Mouse (Mus musculus): Measurements from ENCODE around the gene Mllt3.

Mllt3 gene

GRCm38 (mm10) chr4:87880297-87880696, 152.9 kb downstream of the Mllt3 start:
- no peak for DNase-seq (ENCODE audit: low spot score in 2 of 2)

GRCm38 (mm10) chr4:87878701-87879100, 154.5 kb downstream of the Mllt3 start:
- no peak for DNase-seq (ENCODE audit: low spot score in 2 of 2)

- no peak for DNase-seq (ENCODE audit: low spot score in 2 of 2)
These were observed 162.6 kb downstream of the Mllt3 start for GRCm38 (mm10) chr4:87870563-87870962.

- no peak for DNase-seq (ENCODE audit: low spot score in 2 of 2)
These were observed 166.6 kb downstream of the Mllt3 start for GRCm38 (mm10) chr4:87866564-87866963.

- no peak for DNase-seq (ENCODE audit: low spot score in 2 of 2)
These were observed 167.3 kb downstream of the Mllt3 start for GRCm38 (mm10) chr4:87865848-87866247.

GRCm38 (mm10) chr4:87865041-87865440, 168.1 kb downstream of the Mllt3 start:
- no peak for DNase-seq (ENCODE audit: low spot score in 2 of 2)

- no peak for DNase-seq (ENCODE audit: low spot score in 2 of 2)
These were observed 170.0 kb downstream of the Mllt3 start for GRCm38 (mm10) chr4:87863212-87863611.

- no peak for DNase-seq (ENCODE audit: low spot score in 2 of 2)
These were observed 172.4 kb downstream of the Mllt3 start for GRCm38 (mm10) chr4:87860723-87861122.

GRCm38 (mm10) chr4:87859148-87859547, 174.0 kb downstream of the Mllt3 start:
- DNase-seq (ENCODE audit: low spot score in 2 of 2): no peak

GRCm38 (mm10) chr4:87857982-87858381, 175.2 kb downstream of the Mllt3 start:
- DNase-seq (ENCODE audit: low spot score in 2 of 2): no peak

GRCm38 (mm10) chr4:87852461-87852860, 180.7 kb downstream of the Mllt3 start:
- DNase-seq (ENCODE audit: low spot score in 2 of 2): no peak

GRCm38 (mm10) chr4:87850051-87850450, 183.1 kb downstream of the Mllt3 start:
- DNase-seq (ENCODE audit: low spot score in 2 of 2): no peak

GRCm38 (mm10) chr4:87844668-87845210, 188.4 kb downstream of the Mllt3 start:
- DNase-seq (ENCODE audit: low spot score in 2 of 2): no peak

- DNase-seq (ENCODE audit: low spot score in 2 of 2): no peak
These were observed 192.8 kb downstream of the Mllt3 start for GRCm38 (mm10) chr4:87840210-87840910.

- no peak for DNase-seq (ENCODE audit: low spot score in 2 of 2)
These were observed 194.4 kb downstream of the Mllt3 start for GRCm38 (mm10) chr4:87838716-87839115.

- DNase-seq (ENCODE audit: low spot score in 2 of 2): no peak
These were observed 195.4 kb downstream of the Mllt3 start for GRCm38 (mm10) chr4:87837471-87838361.

- no peak for DNase-seq (ENCODE audit: low spot score in 2 of 2)
These were observed 196.9 kb downstream of the Mllt3 start for GRCm38 (mm10) chr4:87836257-87836656.

GRCm38 (mm10) chr4:87835191-87835590, 198.0 kb downstream of the Mllt3 start:
- no peak for DNase-seq (ENCODE audit: low spot score in 2 of 2)

- DNase-seq (ENCODE audit: low spot score in 2 of 2): no peak
These were observed 198.9 kb downstream of the Mllt3 start for GRCm38 (mm10) chr4:87834310-87834709.

GRCm38 (mm10) chr4:87830794-87831306, 202.3 kb downstream of the Mllt3 start:
- DNase-seq (ENCODE audit: low spot score in 2 of 2): no peak

- DNase-seq (ENCODE audit: low spot score in 2 of 2): no peak
These were observed 203.6 kb downstream of the Mllt3 start for GRCm38 (mm10) chr4:87829426-87830063.

GRCm38 (mm10) chr4:87826336-87826735, 206.8 kb downstream of the Mllt3 start:
- no peak for DNase-seq (ENCODE audit: low spot score in 2 of 2)

All from spleen, postnatal 14 days (tissue).